Mouse (Mus musculus) testis, adult 10 weeks (tissue): ENCODE results near the gene Ndufaf1. TPM values are rescaled to one million over a fixed set of nuclear protein-coding genes. Genes with fewer than 3 reads are reported as not detected.

ENCODE experiments used
- polyA plus RNA-seq: library from polyadenylated mRNA; stranded (reverse); fragments of 350-450 nt; fragmentation: Illumina TruSeq; extraction: RNeasy Lipid Tissue Mini Kit (QIAGEN cat#74804); gene quantifications from one replicate; pipeline ENCODE4 v1.2.3, GENCODE M21; 2014; ENCODE audit warnings: low read depth, low replicate concordance

Ndufaf1 gene
- polyA plus RNA-seq: 44.5 TPM

DNA sequence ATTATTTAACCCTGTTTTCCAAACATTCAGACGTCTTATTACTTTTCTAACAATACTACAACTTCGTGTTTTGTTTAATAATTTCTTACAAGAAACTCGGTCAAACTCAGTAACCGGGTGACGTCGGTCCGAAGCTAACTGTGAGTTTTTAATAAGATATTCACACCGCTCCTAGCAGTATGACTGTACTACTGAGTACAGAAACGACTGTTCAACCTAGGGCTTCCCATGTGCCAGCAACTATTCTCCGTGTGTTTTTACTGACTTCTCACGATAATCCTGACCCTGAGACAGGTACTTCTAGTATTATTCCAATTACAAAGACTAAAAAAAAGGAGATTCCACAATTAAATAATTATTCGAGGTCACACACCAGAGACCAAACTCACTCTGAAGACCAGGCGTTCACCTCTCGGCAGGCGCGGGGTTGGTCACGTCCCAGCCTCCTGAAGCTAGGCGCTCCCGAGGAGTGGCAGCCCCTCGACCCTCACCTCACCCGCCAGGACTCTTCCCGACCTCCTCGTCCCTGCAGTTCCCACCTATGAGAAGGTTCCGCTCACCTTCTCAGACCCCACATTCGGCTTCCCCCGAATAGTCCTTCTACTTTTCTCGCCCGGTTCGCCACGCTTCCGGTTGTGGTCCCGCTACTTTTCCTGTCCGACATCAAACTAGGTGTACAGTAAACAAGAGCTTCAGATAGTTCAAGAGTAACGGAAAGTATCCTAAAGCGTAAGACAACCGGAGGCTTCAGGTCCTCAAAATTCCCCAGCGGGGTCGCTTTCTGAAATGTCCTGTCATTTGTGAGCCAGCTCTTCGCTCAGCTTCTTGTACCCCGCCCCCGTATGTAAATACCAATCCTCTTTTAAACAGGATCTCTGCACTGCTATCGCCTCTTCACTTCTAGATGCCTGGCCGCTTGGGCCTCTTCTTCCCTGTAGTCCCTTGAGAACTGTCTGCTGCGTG lies at the start of gene Ndufaf1:
Ndufaf1 (minus strand) TSS at position 608 of the 963 bp plus-strand sequence.

DNA sequence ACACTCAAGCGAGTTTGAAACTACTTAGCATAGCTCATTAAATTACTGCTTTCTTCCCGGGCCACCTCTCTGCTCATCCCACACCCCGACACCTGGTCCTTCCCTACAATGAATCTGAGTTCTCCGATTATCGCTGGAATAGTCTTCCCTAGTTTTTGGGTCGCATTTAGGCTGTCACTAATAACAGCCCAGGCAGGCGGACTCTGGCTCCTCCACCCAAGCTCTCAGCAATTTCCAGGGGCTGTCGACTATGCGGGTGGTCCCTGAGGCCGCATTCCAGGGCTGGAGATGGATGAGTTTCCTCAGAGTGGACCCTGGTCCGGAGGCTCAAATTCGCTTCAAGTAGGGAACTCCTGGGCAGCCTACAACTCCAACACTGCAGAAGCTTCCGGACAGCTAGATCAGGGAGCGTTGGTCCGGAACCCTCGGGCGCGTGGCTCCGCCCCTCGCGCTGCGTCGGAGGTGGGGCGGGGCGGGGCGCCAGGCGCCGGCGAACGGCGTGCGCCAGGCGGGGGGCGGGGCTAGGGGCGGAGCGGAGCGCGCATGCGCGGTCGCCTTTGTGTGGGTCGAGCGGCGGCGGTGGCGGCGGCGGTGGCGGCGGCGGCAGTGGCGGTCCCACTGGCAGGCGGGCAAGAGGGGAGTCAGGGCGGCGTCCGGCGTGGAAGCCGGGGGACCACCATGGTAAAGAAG lies 12.0 kb upstream of the Ndufaf1 start, which contains the start of gene Rtf1:
Rtf1 (plus strand) TSS at position 544 of the 690 bp plus-strand sequence.

DNA sequence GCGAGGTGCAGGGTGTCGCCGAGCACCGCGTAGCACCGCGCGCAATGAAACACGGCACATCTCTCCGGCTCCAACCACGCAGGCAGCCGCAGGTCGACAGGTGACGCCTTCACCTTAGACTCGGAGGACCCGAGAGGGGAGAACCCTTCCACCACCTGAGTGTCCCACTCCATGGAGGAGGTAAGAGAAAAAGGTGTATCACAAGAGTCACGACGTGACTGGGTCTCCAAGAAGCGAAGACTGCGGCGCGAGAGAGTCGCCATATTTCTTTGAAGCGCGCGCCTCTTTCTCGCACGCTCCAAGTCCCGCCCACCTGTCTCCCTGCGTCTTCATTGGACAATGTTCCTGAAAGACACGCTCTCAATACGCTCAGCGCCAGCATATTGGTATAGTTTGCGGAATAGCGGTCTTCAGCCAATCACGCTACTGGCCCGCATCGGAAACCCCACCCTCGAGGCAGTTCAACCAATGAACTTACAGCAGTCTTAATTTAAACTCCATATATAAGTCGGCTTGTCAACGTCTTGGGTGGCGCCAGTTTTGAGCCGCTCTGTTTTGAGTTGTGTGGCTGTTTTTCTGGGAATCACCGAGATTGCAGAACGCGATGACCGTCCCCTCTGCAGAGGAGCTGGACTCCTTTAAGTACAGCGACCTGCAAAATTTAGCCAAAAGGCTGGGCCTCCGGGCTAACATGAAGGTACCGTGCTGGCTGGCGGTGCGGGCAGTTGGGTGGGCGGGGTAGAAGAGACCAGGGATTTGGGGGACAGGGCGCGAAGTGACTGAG lies 44.2 kb downstream of the Ndufaf1 start, which contains the start of the genes Nusap1 and Oip5:
Nusap1 (plus strand) TSS at position 100 of the 784 bp plus-strand sequence.
Oip5 (minus strand) TSS at position 271 of the 784 bp plus-strand sequence.

Other genes starting within 250 kb of the Ndufaf1 start
- 18.7 TPM for gene Ino80, start 185.1 kb downstream of the Ndufaf1 start, polyA plus RNA-seq
- gene Exd1, start 115.2 kb downstream of the Ndufaf1 start, polyA plus RNA-seq: 7.4 TPM
- 45.9 TPM for gene Chp1, start 115.1 kb downstream of the Ndufaf1 start, polyA plus RNA-seq
- 80.6 TPM for gene Nusap1, start 44.5 kb downstream of the Ndufaf1 start, polyA plus RNA-seq
- gene Oip5, start 44.4 kb downstream of the Ndufaf1 start, polyA plus RNA-seq: 31.1 TPM
- 35.8 TPM for gene Rtf1, start 12.2 kb upstream of the Ndufaf1 start, polyA plus RNA-seq
- 0.59 TPM for gene Itpka, start 79.5 kb upstream of the Ndufaf1 start, polyA plus RNA-seq
- not detected for gene Ltk, start 97.6 kb upstream of the Ndufaf1 start, polyA plus RNA-seq
- 1.7 TPM for gene Rpap1, start 124.7 kb upstream of the Ndufaf1 start, polyA plus RNA-seq
- gene Tyro3, start 134.9 kb upstream of the Ndufaf1 start, polyA plus RNA-seq: 3.6 TPM
- gene Mga, start 234.4 kb upstream of the Ndufaf1 start, polyA plus RNA-seq: 48.0 TPM